Mouse (Mus musculus): ENCODE data around the gene Stpg4.

Gene Stpg4

GRCm38 (mm10) chr17:87378354-87379159 lies 49.0 kb downstream of the Stpg4 start:
- peak; percentile 49 for DNase-seq (ENCODE audit: low read depth, low spot score)

GRCm38 (mm10) chr17:87377536-87377935 lies 50.0 kb downstream of the Stpg4 start:
- DNase-seq (ENCODE audit: low read depth, low spot score) = no peak

GRCm38 (mm10) chr17:87376831-87377471 lies 50.6 kb downstream of the Stpg4 start:
- DNase-seq (ENCODE audit: low read depth, low spot score) = peak; percentile 45

- DNase-seq (ENCODE audit: low read depth, low spot score) = peak; percentile 68
Observed at GRCm38 (mm10) chr17:87375941-87376511, 51.5 kb downstream of the Stpg4 start.

- no peak for DNase-seq (ENCODE audit: low read depth, low spot score)
Observed at GRCm38 (mm10) chr17:87373327-87373726, 54.2 kb downstream of the Stpg4 start.

- no peak for DNase-seq (ENCODE audit: low read depth, low spot score)
Observed at GRCm38 (mm10) chr17:87372189-87372588, 55.4 kb downstream of the Stpg4 start.

GRCm38 (mm10) chr17:87369270-87369759 lies 58.2 kb downstream of the Stpg4 start:
- no peak for DNase-seq (ENCODE audit: low read depth, low spot score)

GRCm38 (mm10) chr17:87368481-87368880 lies 59.1 kb downstream of the Stpg4 start:
- DNase-seq (ENCODE audit: low read depth, low spot score) = no peak

- DNase-seq (ENCODE audit: low read depth, low spot score) = no peak
Observed at GRCm38 (mm10) chr17:87367640-87368039, 59.9 kb downstream of the Stpg4 start.

- DNase-seq (ENCODE audit: low read depth, low spot score) = no peak
Observed at GRCm38 (mm10) chr17:87367228-87367627, 60.3 kb downstream of the Stpg4 start.

- DNase-seq (ENCODE audit: low read depth, low spot score) = no peak
Observed at GRCm38 (mm10) chr17:87366520-87366919, 61.0 kb downstream of the Stpg4 start.

GRCm38 (mm10) chr17:87365268-87365667 lies 62.3 kb downstream of the Stpg4 start:
- no peak for DNase-seq (ENCODE audit: low read depth, low spot score)

- DNase-seq (ENCODE audit: low read depth, low spot score) = no peak
Observed at GRCm38 (mm10) chr17:87364108-87364507, 63.4 kb downstream of the Stpg4 start.

- no peak for DNase-seq (ENCODE audit: low read depth, low spot score)
Observed at GRCm38 (mm10) chr17:87361132-87361531, 66.4 kb downstream of the Stpg4 start.

- no peak for DNase-seq (ENCODE audit: low read depth, low spot score)
Observed at GRCm38 (mm10) chr17:87357506-87357905, 70.0 kb downstream of the Stpg4 start.

- DNase-seq (ENCODE audit: low read depth, low spot score) = no peak
Observed at GRCm38 (mm10) chr17:87356261-87356660, 71.3 kb downstream of the Stpg4 start.

- DNase-seq (ENCODE audit: low read depth, low spot score) = no peak
Observed at GRCm38 (mm10) chr17:87355456-87355855, 72.1 kb downstream of the Stpg4 start.

GRCm38 (mm10) chr17:87353745-87354320 lies 73.7 kb downstream of the Stpg4 start:
- DNase-seq (ENCODE audit: low read depth, low spot score) = no peak

GRCm38 (mm10) chr17:87352898-87353225 lies 74.7 kb downstream of the Stpg4 start:
- no peak for DNase-seq (ENCODE audit: low read depth, low spot score)

- DNase-seq (ENCODE audit: low read depth, low spot score) = peak; percentile 83
Observed at GRCm38 (mm10) chr17:87352106-87352897, 75.2 kb downstream of the Stpg4 start.

Data from forelimb bud, embryonic 11.5 days (tissue).